Mouse (Mus musculus) embryonic facial prominence, embryonic 15.5 days (tissue): ENCODE results near the gene Efr3b. TPM values are rescaled to one million over a fixed set of nuclear protein-coding genes. Genes with fewer than 3 reads are reported as not detected.
A peak's percentile ranks its signal among the peaks of the same experiment; 100 is the strongest.

ENCODE experiments used
- ATAC-seq: fragments of 200-750 bp; cut with Nextera tagmentation; 2 replicates; pipeline ENCODE4 v1.8.0; 2017; ENCODE audit warnings: low read depth, moderate TSS enrichment; ENCODE audit not compliant: insufficient number of reproducible peaks, low FRiP score, low TSS enrichment
- H3K27ac ChIP-seq: fragments of 300-500 bp; sonication (generic); replicated peaks from 2 replicates; pipeline ENCODE4 v1.5.1; 2015; ENCODE audit warnings: mild to moderate bottlenecking, inconsistent platforms
- H3K27me3 ChIP-seq: fragments of 300-500 bp; sonication (generic); 2 replicates; pipeline ENCODE4 v1.6.1; 2015; ENCODE audit warnings: inconsistent platforms
- H3K36me3 ChIP-seq: fragments of 300-500 bp; sonication (generic); 2 replicates; pipeline ENCODE4 v1.6.1; 2015; ENCODE audit warnings: mild to moderate bottlenecking, inconsistent platforms
- H3K4me1 ChIP-seq: fragments of 300-500 bp; sonication (generic); 2 replicates; pipeline ENCODE4 v1.6.1; 2015; ENCODE audit warnings: inconsistent platforms
- H3K4me2 ChIP-seq: fragments of 300-500 bp; sonication (generic); replicated peaks from 2 replicates; pipeline ENCODE4 v1.6.1; 2015; ENCODE audit warnings: mild to moderate bottlenecking, inconsistent platforms
- H3K4me3 ChIP-seq: fragments of 300-500 bp; sonication (generic); replicated peaks from 2 replicates; pipeline ENCODE4 v1.5.1; 2015; ENCODE audit warnings: mild to moderate bottlenecking, inconsistent platforms
- H3K9ac ChIP-seq: fragments of 300-500 bp; sonication (generic); 2 replicates; pipeline ENCODE4 v1.6.1; 2015; ENCODE audit warnings: inconsistent platforms
- H3K9me3 ChIP-seq: fragments of 300-500 bp; sonication (generic); replicated peaks from 2 replicates; pipeline ENCODE4 v1.6.1; 2016; ENCODE audit warnings: inconsistent platforms
- WGBS: fragments of 180-500 bp; shearing (Covaris S2); methylation state at CpG from one replicate; pipeline ENCODE4 v1.1.7; 2015; 5-methylcytosine and 5-hydroxymethylcytosine counted together
- polyA plus RNA-seq: library from polyadenylated mRNA; unstranded; fragments of >200 nt; fragmentation: Nextera tagmentation; extraction: Ambion mirVana; gene quantifications from 2 replicates; pipeline ENCODE4 v1.2.1, GENCODE M21; 2015

Gene Efr3b
- polyA plus RNA-seq, result 4.0 and 4.2 TPM in 2 replicates

- under 1% methylated on average over 69 of the region's 78 CpGs for WGBS
- Histone ChIP-seq H3K27me3 (peaks cover 10% of the 10 kb centered on the region; the same call in 1 of the 2 replicates), H3K9me3 (no peaks in the 10 kb centered on the region), H3K4me1 (peaks cover 23% of the 10 kb centered on the region), H3K4me2 (peak within 1 kb of the TSS; percentile 97), H3K4me3 (peak within 1 kb of the TSS; percentile 73), H3K9ac (peak within 1 kb of the TSS; percentile 64), H3K36me3 (no peaks in the 10 kb centered on the region), H3K27ac (peak within 1 kb of the TSS; percentile 11; the same call in 1 of the 2 replicates)
- peak; percentile 94 for ATAC-seq
Observed at GRCm38 (mm10) chr12:4038061-4039041, at the start of gene Efr3b. Gene Efr3b (minus strand): TSS chr12:4038915.

GRCm38 (mm10) chr12:4083441-4083840 is 44.7 kb upstream of the Efr3b start:
- Histone ChIP-seq H3K4me1 (peaks cover 8% of the 10 kb centered on the region), H3K27me3 (no peaks in the 10 kb centered on the region), H3K4me3 (peak overlapping the region; percentile 68), H3K9ac (no peak overlapping the region), H3K4me2 (peak overlapping the region; percentile 73), H3K36me3 (peaks cover 24% of the 10 kb centered on the region), H3K27ac (no peak overlapping the region), H3K9me3 (no peaks in the 10 kb centered on the region)
- 56% methylated on average over 8 of the region's 8 CpGs for WGBS
- ATAC-seq, result no peak

DNA sequence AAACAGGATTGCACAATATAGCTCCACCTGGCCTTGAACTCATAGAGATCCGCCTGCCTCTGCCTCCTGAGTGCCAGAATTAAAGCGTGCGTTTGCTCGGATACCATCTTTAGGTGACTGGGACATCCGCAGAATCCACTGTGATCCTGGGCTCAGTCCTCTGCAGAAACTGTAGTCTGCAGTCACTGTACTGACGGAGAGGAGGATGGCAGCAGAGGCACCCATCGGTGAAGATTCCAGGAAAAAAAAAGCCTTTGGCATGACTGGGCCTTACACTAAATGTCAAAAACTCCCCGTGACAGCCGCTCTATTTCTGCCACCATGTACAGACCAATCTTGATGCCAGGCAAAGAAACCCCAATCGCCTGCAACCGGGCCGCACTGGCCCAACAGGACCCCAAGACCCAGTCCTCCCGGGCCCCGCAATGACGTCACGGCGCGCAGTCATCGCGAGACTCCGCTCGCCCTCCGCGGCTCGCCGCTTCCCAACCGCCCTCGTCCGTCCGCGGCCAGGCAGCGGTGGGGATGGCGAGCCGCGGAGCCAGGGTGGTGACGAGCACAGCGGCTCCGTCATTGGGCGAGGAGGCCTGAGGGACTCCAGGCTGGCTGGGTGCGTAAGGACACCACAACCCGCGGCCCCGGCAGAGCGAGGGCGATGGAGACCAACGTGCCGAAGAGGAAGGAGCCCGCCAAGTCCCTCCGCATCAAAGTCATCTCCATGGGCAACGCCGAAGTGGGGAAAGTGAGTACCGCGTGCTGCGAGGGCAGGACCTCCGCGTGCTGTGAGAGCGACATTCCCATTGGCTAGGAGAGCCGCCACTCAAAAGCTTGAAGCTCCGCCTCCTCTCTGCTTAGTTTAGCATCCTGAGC is 43.7 kb upstream of the Efr3b start, which contains the start of gene Dnajc27:
Dnajc27 (plus strand) TSS at position 452 of the 870 bp plus-strand sequence.
- Histone ChIP-seq H3K4me2 (peak within 1 kb of the TSS; percentile 73), H3K27me3 (no peaks in the 10 kb centered on the region), H3K9me3 (no peaks in the 10 kb centered on the region), H3K36me3 (peaks cover 18% of the 10 kb centered on the region), H3K9ac (peak within 1 kb of the TSS; percentile 70), H3K4me1 (peaks cover 8% of the 10 kb centered on the region), H3K4me3 (peak within 1 kb of the TSS; percentile 68), H3K27ac (peak within 1 kb of the TSS; percentile 97)
- peak; percentile 95 for ATAC-seq
- 4% methylated on average over 59 of the region's 59 CpGs for WGBS

DNA sequence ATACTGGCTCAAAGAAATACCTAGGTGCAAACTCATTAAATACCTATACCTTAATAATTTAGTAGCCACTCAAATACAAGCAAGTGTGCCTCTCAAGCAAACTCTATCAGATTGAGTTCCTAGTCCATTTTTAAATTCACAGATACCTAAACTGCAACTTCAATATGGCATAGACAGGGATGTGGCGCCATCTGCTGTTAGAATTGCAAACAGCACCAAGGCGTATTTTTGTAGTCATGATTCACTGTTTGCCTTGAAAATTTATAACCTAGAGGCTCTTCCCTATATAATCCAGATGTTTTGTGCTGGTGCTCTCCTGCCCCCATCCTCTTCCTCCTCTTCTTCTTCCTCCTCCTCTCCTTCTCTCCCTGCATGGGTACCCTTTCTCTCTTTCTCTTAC is 41.6 kb upstream of the Efr3b start:
- whole genome bisulfite sequencing, result 0% methylated on average over 2 of the region's 2 CpGs
- Histone ChIP-seq H3K4me3 (no peak overlapping the region), H3K4me1 (peaks cover 8% of the 10 kb centered on the region), H3K9me3 (no peaks in the 10 kb centered on the region), H3K27ac (no peak overlapping the region), H3K36me3 (no peaks in the 10 kb centered on the region), H3K27me3 (no peaks in the 10 kb centered on the region), H3K4me2 (no peak overlapping the region), H3K9ac (no peak overlapping the region)
- no peak for ATAC-seq

- Histone ChIP-seq H3K9me3 (no peaks in the 10 kb centered on the region), H3K4me2 (no peak overlapping the region), H3K27me3 (no peaks in the 10 kb centered on the region), H3K4me3 (no peak overlapping the region), H3K27ac (no peak overlapping the region), H3K9ac (no peak overlapping the region), H3K36me3 (no peaks in the 10 kb centered on the region), H3K4me1 (peaks cover 3% of the 10 kb centered on the region)
- WGBS, result 58% methylated on average over 1 of the region's 1 CpGs
- no peak for ATAC-seq
Observed at GRCm38 (mm10) chr12:4078069-4078468, 39.4 kb upstream of the Efr3b start.

- H3K4me1 ChIP-seq, result no peaks in the 10 kb centered on the region
- H3K4me2 ChIP-seq, result no peak overlapping the region
- H3K9ac ChIP-seq, result no peak overlapping the region
- H3K9me3 ChIP-seq, result no peaks in the 10 kb centered on the region
- H3K4me3 ChIP-seq, result no peak overlapping the region
- H3K36me3 ChIP-seq, result no peaks in the 10 kb centered on the region
- no peak for ATAC-seq
- H3K27me3 ChIP-seq, result no peaks in the 10 kb centered on the region
- H3K27ac ChIP-seq, result no peak overlapping the region
Observed at GRCm38 (mm10) chr12:4076383-4076782, 37.7 kb upstream of the Efr3b start.

DNA sequence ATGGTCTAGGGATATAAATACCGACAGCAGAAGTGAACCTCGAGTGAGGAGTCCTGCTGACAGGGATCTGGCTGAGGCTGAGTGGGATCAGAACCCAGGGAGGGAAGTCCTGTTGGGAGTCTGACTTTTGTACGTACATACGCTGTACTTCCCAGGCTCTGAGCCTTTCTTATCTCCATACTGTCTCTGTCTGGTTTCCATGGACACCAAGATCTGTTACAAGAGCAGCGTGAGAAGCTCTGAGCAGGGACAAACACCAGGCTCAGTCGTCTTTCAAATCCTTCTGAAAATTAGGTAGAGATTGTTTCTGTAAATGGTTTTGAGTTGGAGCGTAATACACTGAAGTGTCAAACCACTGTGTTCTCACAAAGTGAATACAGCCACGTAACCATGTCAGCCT is 36.7 kb upstream of the Efr3b start:
- no peak for ATAC-seq
- Histone ChIP-seq H3K4me3 (no peak overlapping the region), H3K4me1 (no peaks in the 10 kb centered on the region), H3K4me2 (no peak overlapping the region), H3K36me3 (no peaks in the 10 kb centered on the region), H3K27me3 (no peaks in the 10 kb centered on the region), H3K9me3 (no peaks in the 10 kb centered on the region), H3K27ac (no peak overlapping the region), H3K9ac (no peak overlapping the region)
- WGBS, result 66% methylated on average over 8 of the region's 8 CpGs

DNA sequence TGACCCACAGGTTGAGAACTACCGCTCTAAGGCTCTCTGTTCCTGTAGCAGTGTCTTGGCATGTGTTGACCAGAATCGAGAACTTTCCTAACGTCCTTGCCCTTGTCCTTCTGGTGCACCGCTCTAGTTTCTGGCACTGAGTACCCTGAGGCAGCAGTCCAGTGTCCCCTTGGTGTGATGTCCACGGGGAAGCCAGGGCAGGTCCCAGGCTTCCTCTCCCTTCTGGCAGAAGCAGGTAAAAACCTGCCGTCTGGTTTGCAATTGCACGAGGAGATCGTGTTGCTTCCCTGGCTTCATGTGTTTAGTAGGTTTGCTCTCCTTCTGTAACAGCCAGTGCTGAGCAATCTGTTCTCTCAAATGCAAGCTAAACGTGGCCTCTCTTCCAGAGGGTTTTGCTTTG is 33.0 kb upstream of the Efr3b start:
- no peaks in the 10 kb centered on the region for H3K36me3 ChIP-seq
- no peak overlapping the region for H3K4me2 ChIP-seq
- no peak overlapping the region for H3K9ac ChIP-seq
- WGBS, result 74% methylated on average over 9 of the region's 9 CpGs
- H3K27me3 ChIP-seq, result no peaks in the 10 kb centered on the region
- no peaks in the 10 kb centered on the region for H3K9me3 ChIP-seq
- H3K4me3 ChIP-seq, result no peak overlapping the region
- H3K27ac ChIP-seq, result no peak overlapping the region
- no peak for ATAC-seq
- no peaks in the 10 kb centered on the region for H3K4me1 ChIP-seq

DNA sequence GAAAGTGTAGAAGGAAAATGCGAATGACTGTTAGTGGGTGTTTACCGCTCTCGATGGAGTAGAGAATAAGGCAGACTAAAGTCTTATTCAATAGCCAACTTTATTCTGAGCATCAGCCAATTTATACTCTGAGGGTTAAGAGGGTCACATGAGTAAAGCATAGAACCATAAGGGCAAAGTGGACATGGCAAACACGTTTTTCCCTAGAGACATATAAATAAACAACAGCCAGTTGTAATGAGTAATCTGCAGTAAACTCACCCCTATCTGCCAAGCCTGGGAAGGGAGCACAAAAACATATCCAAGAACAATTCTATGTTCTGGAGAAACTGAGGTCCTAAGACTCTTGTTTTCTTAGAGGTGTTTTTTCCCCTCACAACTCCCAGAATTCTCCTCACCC is 29.8 kb upstream of the Efr3b start:
- 80% methylated on average over 4 of the region's 4 CpGs for WGBS
- H3K27ac ChIP-seq, result no peak overlapping the region
- H3K27me3 ChIP-seq, result no peaks in the 10 kb centered on the region
- H3K4me3 ChIP-seq, result no peak overlapping the region
- no peaks in the 10 kb centered on the region for H3K4me1 ChIP-seq
- H3K36me3 ChIP-seq, result no peaks in the 10 kb centered on the region
- no peak overlapping the region for H3K9ac ChIP-seq
- no peak for ATAC-seq
- H3K4me2 ChIP-seq, result no peak overlapping the region
- no peaks in the 10 kb centered on the region for H3K9me3 ChIP-seq

GRCm38 (mm10) chr12:4066681-4067459 is 28.2 kb upstream of the Efr3b start:
- no peak overlapping the region for H3K4me2 ChIP-seq
- no peak for ATAC-seq
- no peak overlapping the region for H3K4me3 ChIP-seq
- H3K9ac ChIP-seq, result no peak overlapping the region
- 49% methylated on average over 6 of the region's 6 CpGs for WGBS
- no peaks in the 10 kb centered on the region for H3K4me1 ChIP-seq
- H3K27me3 ChIP-seq, result no peaks in the 10 kb centered on the region
- H3K36me3 ChIP-seq, result no peaks in the 10 kb centered on the region
- H3K9me3 ChIP-seq, result no peaks in the 10 kb centered on the region
- H3K27ac ChIP-seq, result no peak overlapping the region
